Mouse (Mus musculus): Measurements from ENCODE around the gene Gm20388. TPM values are rescaled to one million over a fixed set of nuclear protein-coding genes. Genes with fewer than 3 reads are reported as not detected.

The Gm20388 gene
- total RNA-seq, 1 experiment from 2014 or later = 18.4 TPM

DNA sequence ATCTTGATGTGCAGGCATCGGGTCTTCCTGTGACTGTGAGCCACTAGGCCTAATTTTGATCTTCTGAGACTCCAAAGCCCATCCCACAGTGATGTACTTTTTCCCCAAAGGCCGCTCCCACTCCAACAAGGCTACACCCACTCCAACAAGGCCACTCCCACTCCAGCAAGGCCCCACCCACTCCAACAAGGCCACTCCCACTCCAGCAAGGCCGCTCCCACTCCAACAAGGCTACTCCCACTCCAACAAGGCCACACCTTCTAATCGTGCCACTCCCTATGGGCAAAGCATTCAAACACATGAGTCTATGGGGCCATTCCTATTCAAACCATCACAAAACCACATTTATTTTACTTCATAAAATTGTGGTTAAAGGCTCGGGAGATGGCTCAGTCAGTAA lies 4179.8 kb downstream of the Gm20388 start:
- ATAC-seq (replicated peaks in 1 of 2; ENCODE audit: insufficient read depth in 1 of 2, low FRiP score in 2 of 2, low TSS enrichment in 1 of 2, low read depth in 1 of 2, poor library complexity in 2 of 2, severe bottlenecking in 2 of 2) = no peak

DNA sequence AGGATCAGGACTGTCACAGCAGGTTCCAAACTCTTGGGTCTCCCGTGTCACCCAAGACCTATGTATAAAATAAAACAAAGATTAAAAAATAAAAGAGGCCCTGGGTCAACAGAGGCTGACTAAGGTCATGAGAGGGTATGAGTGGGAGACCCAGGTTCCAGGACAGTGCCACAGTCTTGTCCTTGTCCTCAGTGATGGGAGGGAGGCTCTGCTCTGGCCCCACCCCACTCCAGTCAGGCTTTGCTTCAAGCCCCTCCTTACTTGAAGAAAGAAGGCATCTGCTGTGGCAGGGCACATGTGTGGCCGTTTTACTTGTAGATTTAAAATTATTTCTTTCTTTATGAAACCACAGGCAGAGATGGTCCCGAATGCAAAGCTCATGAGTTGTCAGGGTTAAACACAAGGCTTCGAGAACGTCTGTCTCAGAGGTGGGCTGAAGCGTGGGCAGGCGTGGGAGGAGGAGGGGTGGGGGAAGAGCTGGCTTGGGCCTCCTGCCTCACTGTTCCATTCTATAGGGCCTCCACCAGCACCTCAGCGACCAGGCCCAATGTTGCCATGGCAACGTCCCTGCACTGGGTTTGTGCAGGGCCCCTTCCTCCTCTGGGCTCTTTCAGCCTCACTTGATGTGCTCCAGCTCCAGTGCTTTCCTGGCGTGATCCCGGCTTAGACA lies 4188.4 kb downstream of the Gm20388 start:
- ATAC-seq (replicated peaks in 1 of 2; ENCODE audit: insufficient read depth in 1 of 2, low FRiP score in 2 of 2, low TSS enrichment in 1 of 2, low read depth in 1 of 2, poor library complexity in 2 of 2, severe bottlenecking in 2 of 2) = no peak

- ATAC-seq (replicated peaks in 1 of 2; ENCODE audit: insufficient read depth in 1 of 2, low FRiP score in 2 of 2, low TSS enrichment in 1 of 2, low read depth in 1 of 2, poor library complexity in 2 of 2, severe bottlenecking in 2 of 2) = no peak
Observed at GRCm38 (mm10) chr8:124099623-124099965, 4189.0 kb downstream of the Gm20388 start.

DNA sequence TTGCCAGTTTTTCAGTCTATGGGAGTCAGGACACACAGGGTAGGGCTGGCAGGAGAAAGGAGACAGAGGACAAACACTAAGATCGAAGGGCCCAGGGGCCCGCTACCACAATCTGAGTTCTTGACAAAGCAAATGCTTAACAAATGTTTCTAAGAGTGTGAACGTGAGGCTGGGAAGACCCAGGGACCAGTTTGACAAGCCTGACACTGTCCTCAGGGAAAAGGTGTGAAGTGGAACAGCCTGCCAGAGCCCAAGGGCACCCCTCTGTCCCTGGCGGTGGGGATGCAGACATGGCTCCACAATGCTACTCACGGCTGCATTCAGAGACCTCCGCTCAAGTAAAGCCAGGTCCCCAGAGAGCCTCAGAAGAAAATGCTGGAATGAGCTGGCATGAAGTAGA lies 4195.2 kb downstream of the Gm20388 start:
- ATAC-seq (replicated peaks in 1 of 2; ENCODE audit: insufficient read depth in 1 of 2, low FRiP score in 2 of 2, low TSS enrichment in 1 of 2, low read depth in 1 of 2, poor library complexity in 2 of 2, severe bottlenecking in 2 of 2) = no peak

- no peak for ATAC-seq (replicated peaks in 1 of 2; ENCODE audit: insufficient read depth in 1 of 2, low FRiP score in 2 of 2, low TSS enrichment in 1 of 2, low read depth in 1 of 2, poor library complexity in 2 of 2, severe bottlenecking in 2 of 2)
Observed at GRCm38 (mm10) chr8:124106328-124107195, 4195.9 kb downstream of the Gm20388 start.

GRCm38 (mm10) chr8:124113108-124113507 lies 4202.5 kb downstream of the Gm20388 start:
- ATAC-seq (replicated peaks in 1 of 2; ENCODE audit: insufficient read depth in 1 of 2, low FRiP score in 2 of 2, low TSS enrichment in 1 of 2, low read depth in 1 of 2, poor library complexity in 2 of 2, severe bottlenecking in 2 of 2) = no peak

DNA sequence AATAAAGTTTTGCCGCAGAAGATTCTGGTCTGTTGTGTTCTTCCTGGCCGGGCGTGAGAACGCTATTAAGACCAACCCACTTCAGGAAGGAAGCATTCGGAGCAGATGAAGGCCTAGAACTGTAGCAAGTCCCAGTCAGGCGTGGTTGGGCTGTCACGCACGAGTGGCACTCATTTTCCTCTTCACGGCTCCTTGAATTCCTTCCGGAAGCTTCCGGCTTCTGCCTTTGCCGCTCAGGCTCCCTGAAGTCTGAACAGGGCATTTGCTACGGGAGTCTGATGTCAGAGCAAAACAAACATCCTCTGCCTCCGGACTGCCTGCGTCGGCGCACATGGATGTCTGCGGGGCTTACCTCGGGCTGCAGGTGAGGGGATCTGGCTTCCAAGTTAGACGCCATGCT lies 4214.6 kb downstream of the Gm20388 start:
- no peak for ATAC-seq (replicated peaks in 1 of 2; ENCODE audit: insufficient read depth in 1 of 2, low FRiP score in 2 of 2, low TSS enrichment in 1 of 2, low read depth in 1 of 2, poor library complexity in 2 of 2, severe bottlenecking in 2 of 2)

- ATAC-seq (replicated peaks in 1 of 2; ENCODE audit: insufficient read depth in 1 of 2, low FRiP score in 2 of 2, low TSS enrichment in 1 of 2, low read depth in 1 of 2, poor library complexity in 2 of 2, severe bottlenecking in 2 of 2) = no peak
Observed at GRCm38 (mm10) chr8:124137261-124137660, 4226.6 kb downstream of the Gm20388 start.

- no peak for ATAC-seq (replicated peaks in 1 of 2; ENCODE audit: insufficient read depth in 1 of 2, low FRiP score in 2 of 2, low TSS enrichment in 1 of 2, low read depth in 1 of 2, poor library complexity in 2 of 2, severe bottlenecking in 2 of 2)
Observed at GRCm38 (mm10) chr8:124140211-124140790, 4229.7 kb downstream of the Gm20388 start.

- ATAC-seq (replicated peaks in 1 of 2; ENCODE audit: insufficient read depth in 1 of 2, low FRiP score in 2 of 2, low TSS enrichment in 1 of 2, low read depth in 1 of 2, poor library complexity in 2 of 2, severe bottlenecking in 2 of 2) = no peak
Observed at GRCm38 (mm10) chr8:124140868-124141431, 4230.3 kb downstream of the Gm20388 start.

- no peak for ATAC-seq (replicated peaks in 1 of 2; ENCODE audit: insufficient read depth in 1 of 2, low FRiP score in 2 of 2, low TSS enrichment in 1 of 2, low read depth in 1 of 2, poor library complexity in 2 of 2, severe bottlenecking in 2 of 2)
Observed at GRCm38 (mm10) chr8:124141681-124142391, 4231.2 kb downstream of the Gm20388 start.

- no peak for ATAC-seq (replicated peaks in 1 of 2; ENCODE audit: insufficient read depth in 1 of 2, low FRiP score in 2 of 2, low TSS enrichment in 1 of 2, low read depth in 1 of 2, poor library complexity in 2 of 2, severe bottlenecking in 2 of 2)
Observed at GRCm38 (mm10) chr8:124143003-124143402, 4232.4 kb downstream of the Gm20388 start.

GRCm38 (mm10) chr8:124143871-124144618 lies 4233.4 kb downstream of the Gm20388 start:
- ATAC-seq (replicated peaks in 1 of 2; ENCODE audit: insufficient read depth in 1 of 2, low FRiP score in 2 of 2, low TSS enrichment in 1 of 2, low read depth in 1 of 2, poor library complexity in 2 of 2, severe bottlenecking in 2 of 2) = no peak

GRCm38 (mm10) chr8:124144619-124144980 lies 4234.0 kb downstream of the Gm20388 start:
- ATAC-seq (replicated peaks in 1 of 2; ENCODE audit: insufficient read depth in 1 of 2, low FRiP score in 2 of 2, low TSS enrichment in 1 of 2, low read depth in 1 of 2, poor library complexity in 2 of 2, severe bottlenecking in 2 of 2) = no peak

GRCm38 (mm10) chr8:124146286-124146685 lies 4235.6 kb downstream of the Gm20388 start:
- ATAC-seq (replicated peaks in 1 of 2; ENCODE audit: insufficient read depth in 1 of 2, low FRiP score in 2 of 2, low TSS enrichment in 1 of 2, low read depth in 1 of 2, poor library complexity in 2 of 2, severe bottlenecking in 2 of 2) = no peak

DNA sequence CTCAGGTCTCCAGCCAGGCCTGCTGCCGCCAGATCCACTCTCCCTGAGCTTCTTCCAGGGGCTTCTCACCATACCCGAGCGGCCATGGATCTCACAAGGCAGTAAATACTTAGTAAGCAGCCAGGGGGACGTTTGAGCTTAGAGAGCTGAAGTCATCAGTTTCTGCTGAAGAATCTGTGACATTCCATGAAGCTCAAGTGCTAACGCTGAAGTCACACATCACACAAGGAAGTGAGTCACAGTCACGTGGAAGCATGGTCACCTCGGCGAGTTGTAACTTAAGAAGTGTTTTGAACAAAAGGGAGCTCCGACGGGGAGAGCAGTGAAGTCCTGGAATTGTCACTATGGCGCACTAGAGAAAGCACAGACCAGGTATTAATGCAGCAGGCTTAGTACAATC lies 4239.4 kb downstream of the Gm20388 start:
- ATAC-seq (replicated peaks in 1 of 2; ENCODE audit: insufficient read depth in 1 of 2, low FRiP score in 2 of 2, low TSS enrichment in 1 of 2, low read depth in 1 of 2, poor library complexity in 2 of 2, severe bottlenecking in 2 of 2) = no peak

DNA sequence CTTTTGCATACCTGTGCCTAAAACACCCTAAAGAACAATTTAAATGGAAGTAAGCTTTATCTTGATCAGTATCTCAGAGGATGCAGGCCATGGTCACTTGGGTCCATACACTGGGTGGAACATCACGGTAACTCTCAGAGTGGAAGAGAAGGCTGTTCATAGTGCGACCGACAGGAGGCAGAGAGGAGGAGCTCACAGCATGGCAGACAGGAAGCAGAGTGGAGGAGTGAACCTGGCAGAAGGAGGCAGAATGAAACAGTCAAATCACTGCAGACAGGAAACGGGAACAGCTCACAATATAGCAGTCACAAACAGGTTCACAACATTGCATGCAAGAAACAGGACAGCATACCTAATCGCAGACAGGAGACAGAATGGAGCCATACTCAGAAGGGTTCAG lies 4239.9 kb downstream of the Gm20388 start:
- ATAC-seq (replicated peaks in 1 of 2; ENCODE audit: insufficient read depth in 1 of 2, low FRiP score in 2 of 2, low TSS enrichment in 1 of 2, low read depth in 1 of 2, poor library complexity in 2 of 2, severe bottlenecking in 2 of 2) = no peak
